Mouse (Mus musculus) spleen, adult 12 weeks (tissue): ENCODE measurements at regions not wholly inside any gene's neighbourhood (a gene's known extent, or its start where the extent isn't known, plus 50 kb on each side); places are given as distances from the start of the nearest gene placed in this dataset.
A peak's percentile ranks its signal among the peaks of the same experiment; 100 is the strongest.

Experiments
- DNase-seq: peaks from one replicate; pipeline ENCODE4 v3.0.0; 2022; ENCODE audit warnings: low spot score

DNA sequence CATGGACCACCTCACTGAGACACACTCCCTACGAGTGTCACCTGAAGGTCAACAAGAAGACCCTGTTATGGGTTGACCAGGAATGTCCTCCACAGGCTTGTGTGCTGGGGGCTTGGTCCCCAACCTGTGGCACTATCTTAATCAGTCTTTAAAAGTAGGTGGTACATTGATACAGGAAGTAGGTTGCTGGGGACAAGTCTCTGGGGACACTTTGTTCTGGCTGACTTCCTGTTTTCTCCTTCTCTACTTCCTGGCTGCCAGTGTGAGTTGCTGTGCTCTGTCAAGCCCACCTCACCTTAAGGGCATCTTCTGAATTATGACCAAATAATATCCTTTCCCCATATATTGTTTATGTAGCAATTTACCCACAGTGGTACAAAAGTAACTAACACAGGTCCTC is 96.1 kb downstream of the Cct6b start:
- DNase-seq: peak; percentile 15

DNA sequence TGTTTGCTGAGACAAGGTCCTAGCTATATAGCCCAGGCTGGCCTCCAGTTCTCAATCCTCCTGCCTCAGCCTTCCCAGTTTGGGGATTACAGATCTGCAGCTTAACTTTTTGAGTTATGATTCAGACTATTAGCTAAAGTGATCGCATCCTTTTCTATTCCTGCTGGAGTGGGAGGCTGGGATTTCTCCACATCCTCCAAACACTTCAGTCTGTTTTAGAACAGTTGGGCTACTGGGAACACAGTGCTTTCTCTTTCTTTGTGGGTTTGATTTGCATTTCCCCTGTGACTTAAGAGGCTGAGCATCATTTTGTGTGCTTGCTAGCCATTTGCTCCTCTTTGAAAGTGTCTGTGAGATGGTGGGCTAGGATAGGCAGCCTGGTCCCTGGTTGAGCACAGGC is 100.0 kb downstream of the Cct6b start:
- DNase-seq: no peak

DNA sequence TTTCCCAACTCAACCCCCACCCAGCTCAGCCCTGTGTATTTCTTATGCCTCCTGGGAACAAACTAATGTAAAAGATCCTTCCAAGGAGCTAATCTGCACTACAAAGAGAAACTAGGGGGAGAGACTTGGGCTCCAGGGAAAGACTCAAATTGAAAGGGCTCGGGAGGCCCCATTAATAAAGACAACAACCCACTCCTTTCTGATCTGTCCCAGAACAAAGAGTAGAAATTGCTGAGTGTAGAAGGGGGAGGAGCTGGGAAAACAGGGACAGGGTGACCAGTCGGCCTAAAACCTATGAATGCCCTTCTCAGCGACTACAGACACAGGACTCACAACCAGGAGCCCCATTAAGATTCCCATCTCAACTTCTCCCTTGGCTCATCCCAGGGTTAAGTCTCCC is 102.0 kb downstream of the Cct6b start:
- no peak for DNase-seq

DNA sequence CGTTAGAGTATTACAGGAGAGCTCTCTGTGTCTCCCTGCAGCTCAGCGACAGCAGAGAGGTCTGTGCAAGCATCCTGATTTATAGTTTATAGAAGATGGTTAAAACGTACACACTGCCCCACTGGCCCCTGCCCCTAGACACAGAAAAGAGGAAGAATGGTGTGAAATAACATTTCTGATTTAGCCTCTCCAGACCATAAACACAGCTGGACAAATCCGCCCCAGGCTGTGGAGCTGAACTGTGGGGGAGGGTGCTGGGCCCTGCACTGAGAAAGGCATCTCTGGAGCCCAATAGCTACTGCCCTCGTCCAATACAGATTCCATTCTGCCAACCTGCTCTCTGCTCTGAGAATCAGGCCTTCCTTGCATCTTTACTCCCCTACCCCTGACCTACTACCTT is 112.4 kb downstream of the Cct6b start:
- no peak for DNase-seq

DNA sequence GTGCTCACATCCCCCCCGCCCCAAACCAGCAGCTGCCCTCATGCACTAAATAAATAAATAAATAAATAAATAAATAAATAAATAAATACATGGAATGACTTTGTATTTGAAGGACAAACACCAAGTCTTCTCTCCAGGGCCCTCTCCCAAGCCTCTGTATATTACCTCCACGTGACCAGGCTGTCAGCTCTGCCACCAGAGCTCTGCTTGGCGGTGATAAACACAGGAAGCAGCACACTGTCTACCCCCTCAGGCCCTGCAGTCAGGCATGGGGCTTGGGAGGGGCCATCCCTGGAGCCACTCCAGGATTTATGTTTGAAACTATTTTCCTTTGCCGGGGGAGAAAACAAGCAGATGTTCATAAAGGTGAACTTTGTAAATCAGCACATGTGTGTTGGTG is 125.6 kb downstream of the Cct6b start:
- no peak for DNase-seq

DNA sequence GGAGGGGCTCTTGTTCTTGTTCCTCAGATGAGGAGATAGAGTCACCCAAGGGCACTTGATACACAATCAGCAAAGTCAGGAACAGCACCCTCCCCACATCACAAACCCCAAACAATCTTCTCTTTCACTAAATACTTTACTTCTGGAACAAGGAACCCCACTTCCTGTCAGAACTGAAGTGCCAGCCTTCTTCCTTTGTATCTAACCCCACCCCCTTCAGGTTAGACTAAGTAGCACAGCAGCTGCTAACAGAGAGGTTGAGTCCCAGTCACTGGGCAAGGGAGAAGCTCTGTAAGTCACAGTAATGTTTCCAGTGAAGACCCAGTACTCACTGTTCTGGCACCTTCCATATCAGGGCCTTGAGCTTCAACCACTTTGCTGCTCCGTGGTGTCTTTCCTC is 131.9 kb downstream of the Cct6b start:
- no peak for DNase-seq

DNA sequence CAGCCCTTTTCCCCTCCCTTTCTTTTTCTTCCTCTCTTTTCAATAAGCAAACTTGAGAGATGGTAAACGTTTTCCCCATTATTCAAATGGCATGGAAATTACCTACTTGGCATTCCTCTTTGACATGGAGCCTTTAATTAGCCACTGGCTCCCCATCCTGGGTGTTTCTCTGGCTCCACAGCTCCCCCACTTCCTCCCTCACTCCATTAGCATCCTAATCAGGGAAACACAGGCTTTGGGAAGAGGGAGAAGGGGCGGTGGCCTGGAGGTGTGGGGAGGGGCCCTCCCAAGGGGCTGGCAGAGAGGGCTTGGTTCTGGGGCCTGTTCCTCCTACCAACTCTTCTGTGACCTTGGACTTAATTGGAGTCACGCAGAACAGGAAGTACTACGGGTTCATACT is 132.7 kb downstream of the Cct6b start:
- DNase-seq: no peak

DNA sequence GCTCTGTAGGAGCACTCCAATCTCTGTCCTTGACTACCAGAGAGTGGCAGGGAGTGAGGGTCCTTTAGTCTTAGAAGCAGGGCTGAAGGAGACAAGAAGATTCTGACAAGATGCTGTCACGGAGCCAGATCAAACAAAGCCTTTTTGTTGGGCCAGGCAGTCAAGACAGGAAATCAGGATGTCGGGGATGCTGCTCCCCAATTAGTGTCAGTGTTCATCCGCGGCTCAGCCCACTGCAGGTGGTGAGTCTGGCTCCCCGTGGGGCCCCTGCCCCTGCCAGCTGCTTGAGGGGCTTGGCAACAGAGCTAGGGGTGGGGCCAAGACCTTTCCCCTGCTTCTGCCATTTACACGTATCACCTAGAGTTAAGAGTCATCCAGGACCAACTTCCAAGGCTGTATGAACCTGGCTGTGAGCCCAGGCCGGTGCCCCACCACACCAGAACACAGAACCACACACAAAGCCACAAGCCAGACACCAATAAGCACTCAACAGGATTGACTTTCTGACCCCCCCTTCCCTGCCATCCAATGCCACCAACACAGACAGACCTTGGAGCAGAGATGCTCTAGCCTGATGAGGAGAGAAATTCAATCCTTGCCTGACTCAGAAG is 137.5 kb downstream of the Cct6b start:
- DNase-seq: no peak

DNA sequence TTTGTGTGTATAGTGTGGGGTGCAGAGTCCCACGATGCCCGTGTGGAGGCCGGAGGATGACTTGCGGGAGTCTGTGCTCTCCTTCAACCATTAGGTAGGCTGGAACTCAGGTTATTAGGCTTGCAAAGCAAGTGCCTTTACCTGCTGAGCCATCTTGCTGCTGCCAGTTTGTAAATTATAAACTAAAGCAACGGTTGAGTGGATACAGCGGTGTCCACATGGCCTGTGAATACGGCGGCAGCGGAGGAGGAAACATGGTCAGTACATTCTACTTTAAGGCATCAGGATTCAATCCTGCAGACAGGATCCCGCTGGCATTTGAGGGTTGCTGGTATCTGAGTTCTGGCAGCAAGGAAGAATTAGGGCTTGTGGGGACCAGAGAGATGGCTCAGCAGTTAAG is 143.1 kb downstream of the Cct6b start:
- no peak for DNase-seq

DNA sequence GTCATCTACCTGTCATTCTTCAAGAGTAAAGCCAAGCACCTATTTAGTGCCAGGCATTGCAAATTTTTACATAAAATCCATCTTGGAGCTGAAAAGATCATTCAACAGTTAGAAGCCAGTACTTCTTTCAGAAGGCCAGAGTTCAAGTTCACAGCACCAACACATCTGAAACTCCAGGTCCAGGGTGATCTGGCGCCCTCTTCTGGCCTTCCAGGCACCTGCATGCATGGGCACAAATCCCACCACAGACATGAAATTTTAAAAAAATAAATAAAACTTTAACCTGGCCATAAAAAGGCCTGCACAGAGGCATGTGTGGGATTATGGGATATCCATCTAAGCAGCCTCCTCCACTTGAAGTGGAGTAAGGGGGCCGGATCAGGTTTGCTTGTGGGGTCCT is 144.7 kb downstream of the Cct6b start:
- no peak for DNase-seq

DNA sequence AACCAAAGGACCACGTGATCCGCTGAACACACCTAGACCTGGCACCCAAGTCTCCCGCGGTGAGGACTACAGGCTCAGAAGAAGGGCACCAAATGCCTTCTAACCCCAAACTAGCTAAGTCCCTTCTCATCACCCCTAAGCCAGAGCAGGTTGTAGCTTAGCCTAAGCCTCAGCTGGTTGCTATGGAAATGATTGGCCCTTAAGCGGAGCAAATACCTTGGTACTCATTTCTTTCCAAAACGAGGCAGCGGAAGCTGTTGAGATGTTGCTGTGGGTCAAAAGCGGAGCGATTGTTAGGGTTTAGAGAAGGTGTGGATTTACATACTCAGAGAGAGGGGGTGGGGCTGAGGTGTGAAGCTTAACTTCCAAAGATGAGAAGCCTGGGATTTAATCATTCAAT is 145.7 kb downstream of the Cct6b start:
- no peak for DNase-seq

DNA sequence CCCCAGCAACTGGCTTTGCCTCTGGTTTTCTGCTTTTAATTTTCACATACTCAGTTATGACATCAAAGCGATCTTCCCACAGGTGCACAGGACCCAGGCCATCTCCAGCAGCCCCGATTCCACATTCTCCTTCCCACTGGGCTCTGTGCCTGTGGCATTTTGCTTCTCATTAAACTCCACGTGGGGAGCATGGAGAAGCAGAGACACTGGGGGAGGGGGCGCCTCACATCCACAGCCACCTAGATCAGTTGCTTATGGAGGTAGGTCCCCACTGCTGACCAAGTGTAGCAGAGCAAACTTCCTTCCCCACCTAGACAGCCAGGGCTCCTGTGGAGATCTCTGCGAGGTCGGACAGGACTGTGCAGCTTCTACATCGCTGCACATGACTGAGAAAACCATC is 147.3 kb downstream of the Cct6b start:
- DNase-seq: no peak

DNA sequence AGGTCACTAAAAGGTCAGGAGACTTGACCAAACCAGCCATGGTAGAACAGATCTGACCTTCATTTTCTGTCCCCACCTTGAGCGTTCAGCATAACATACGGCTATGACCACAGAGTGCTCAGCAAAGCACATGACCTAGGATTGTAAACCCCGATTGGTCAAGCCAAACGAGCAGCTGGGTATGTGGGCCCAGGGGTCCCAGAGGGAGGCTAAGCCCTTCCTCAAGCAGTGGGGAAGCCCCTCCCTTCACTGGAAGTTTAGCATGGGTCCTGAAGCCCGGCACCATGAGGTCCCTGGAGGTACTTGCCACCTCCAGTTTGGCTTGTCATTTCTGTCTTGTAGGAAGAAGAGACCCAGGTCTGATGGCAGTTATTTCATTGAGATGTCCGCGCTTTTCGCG is 149.8 kb downstream of the Cct6b start:
- no peak for DNase-seq

DNA sequence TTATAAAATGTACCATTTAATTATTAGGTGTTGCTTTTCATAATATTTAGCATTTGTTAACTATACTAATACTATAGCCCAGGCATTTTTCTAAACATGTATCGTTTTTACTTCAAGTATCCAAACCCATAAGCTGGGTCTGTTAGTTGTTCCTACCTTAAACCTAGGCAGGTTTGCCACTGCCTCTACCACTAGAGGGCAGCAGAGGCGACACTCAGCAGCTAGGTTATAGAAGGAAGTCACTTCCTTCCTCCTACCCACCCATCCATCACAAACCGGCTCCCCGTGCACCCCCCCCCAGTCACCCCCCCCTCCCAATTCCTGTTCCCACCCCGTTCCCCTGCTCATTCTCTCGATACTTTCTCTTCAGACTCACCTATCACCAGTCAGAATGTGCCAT is 150.6 kb downstream of the Cct6b start:
- DNase-seq: peak; percentile 39

DNA sequence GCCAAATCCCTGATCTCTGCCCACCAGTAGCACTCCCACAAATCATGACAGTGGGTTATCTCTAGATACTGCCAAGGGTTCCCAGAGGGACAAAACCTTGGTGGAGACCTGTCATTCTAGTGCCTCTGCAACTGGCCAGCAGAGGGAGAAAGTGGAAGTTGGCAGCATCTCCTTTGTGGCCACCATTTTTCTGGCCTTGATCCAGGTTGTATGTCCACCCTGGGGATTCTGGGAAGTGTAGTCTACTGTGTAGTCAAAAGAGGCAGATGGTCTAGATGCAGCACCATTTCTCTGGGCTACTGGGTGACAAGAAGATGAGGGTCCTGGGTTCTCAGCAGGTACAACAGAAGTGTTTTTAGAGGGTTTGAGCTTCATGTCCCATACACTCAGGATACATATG is 152.1 kb downstream of the Cct6b start:
- no peak for DNase-seq

DNA sequence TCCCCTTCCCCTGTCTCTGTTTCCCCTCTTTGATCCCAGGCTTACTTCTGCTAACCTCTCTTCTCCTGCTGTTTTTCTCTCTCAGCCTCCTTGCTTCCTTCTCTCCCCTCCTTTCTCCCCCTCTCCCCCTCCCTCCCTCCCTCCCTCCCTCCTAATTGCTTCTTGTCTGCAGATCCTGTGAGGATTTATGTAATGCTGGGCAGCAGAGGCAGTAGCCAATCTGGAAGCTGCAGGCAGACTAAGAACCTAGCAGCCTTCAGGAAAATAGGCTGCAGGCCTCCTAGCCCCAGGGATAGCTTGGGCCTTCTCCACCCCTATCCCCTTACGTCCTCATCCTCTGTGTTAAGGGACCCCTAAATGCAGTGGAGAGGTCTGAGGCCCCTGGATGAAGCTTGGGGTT is 155.2 kb downstream of the Cct6b start:
- no peak for DNase-seq

DNA sequence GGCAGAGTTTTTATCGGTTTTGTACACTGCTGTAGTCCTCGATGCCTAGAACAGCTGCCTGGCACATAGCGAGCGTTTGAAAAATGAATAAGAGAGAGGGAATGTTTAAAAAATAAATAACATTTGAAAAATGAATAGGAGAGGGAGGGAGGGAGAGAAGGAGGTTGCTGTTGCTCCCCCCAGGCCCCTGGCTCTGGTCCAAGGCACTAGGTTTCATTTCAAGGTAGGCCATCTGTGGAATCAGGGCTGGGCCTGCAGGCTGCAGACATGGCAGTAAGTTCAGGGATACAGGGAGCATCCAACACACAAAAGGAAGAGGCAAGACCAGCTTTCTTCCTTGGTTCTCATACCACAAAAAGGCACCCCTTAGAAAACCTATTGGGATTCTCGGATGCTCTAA is 156.5 kb downstream of the Cct6b start:
- no peak for DNase-seq

DNA sequence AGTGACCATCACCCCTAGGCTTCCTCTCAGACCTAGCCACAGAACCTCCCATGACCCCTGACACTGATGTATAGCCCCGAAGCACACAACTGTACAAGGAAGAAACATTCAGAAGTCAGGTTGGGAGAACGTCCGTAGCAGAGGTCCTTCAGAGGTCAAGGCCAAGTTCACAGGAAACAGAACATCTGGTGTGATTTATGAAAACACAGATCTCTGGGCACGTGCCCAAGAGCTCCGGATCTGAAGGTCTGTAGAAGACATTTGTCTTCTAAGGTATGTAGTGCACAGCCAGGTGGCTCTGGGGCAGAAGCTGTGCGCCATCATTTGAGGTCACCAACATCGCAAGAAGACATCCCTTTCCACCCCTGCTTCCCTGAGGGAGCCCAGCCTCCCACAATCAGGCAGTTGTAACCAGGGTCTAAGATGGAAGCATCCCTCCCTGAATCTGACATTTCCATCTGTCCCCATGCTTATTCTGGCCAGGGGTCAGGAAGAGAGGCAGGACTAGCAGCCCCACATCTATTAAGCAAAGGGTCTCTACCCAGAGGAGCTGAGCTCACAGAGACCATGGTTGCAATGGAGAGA is 159.8 kb downstream of the Cct6b start:
- DNase-seq: no peak

DNA sequence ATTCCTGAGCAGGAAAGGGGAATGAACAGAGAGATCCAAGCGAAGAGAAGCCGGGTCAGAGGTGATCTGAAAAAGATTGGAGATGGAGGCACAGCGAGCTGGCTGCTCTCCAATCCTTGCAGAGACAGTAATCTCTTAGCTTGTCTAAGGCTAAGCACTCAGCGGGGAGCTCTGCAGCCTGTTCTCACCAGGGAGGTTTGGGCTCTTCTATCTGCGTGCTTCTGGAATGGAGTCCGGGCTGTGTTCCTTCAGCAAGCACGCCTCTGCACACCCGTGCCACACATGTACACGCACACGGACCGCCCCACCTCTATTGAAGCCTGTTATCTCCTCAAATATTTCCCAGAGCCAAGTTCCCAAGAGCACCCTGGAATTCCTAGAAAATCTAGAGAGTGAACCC is 161.3 kb downstream of the Cct6b start:
- DNase-seq: no peak

DNA sequence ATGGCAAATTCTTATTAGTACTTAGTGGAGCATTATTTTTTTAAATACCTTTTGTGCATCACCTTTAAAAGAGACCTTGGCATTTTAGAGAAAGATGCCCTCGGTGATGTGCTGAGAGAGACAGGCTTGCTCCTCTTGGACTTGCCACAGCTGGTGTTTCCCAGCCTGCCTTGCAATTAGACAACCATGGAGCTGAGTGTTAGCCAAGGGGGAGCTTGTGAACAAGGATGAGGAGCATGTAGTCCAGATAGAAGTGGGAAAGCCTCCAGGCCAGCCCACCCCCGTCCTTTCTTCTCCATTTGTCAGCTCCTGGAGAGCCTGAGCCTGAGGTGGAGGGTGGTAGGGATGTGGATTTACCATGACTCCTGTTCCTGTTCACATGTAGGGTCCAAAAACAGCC is 161.9 kb downstream of the Cct6b start:
- no peak for DNase-seq

DNA sequence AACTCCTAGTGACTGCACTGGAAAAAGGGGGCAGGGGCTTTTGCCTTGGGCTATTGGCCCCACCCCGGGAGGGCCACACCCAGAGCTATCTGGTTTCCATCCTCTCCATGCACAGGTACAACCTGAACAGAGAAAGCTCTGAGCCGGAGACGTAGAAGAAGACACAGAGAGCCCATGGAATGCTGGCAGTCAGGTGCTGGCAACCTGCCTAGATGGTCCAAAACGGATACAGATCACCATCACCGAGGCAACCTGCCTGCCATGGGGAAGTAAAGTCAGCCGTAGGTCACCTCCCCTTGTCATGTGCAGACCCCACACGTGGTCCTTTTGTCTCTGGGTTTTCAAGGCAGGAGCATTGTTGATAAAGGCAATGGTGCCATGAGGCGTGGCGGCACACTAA is 164.0 kb downstream of the Cct6b start:
- DNase-seq: no peak

DNA sequence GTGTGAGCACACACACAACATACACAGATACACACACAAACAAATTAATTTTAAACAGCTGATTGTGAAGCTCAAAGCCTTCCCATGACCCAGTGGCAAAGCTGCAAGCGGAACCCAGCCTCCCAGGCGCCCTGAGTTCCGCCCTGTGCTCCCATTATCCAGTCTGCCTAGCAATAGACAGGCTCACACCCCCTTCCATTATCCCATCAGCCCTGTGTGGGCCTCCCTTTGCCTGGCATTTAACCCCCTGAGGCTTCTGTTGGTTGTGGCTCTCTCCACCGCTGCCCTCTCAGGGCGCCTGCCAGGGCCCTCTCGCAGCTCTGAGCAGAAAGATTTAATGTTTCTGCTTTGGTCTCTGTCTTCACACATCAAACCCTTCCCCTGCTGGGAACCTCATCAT is 166.4 kb downstream of the Cct6b start:
- DNase-seq: no peak

DNA sequence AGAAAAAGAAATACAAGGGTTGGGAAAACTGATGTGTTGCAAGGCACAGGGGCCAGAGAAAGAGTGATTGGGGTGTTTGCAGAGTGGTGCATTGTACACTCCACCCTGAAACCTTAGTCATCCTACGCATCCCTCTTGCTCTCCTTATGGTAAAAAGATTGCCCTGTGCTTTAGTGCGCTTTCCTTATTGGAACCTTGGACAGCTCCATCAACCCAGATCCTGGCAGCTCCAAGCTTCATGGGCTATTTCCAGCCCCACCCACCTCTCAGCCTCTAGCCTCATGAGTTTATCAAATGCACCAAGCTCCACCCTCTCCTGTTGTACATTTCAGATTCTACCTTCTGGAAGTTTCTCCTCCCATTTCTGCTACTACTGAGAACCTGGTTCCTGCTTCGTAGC is 167.3 kb downstream of the Cct6b start:
- DNase-seq: no peak

DNA sequence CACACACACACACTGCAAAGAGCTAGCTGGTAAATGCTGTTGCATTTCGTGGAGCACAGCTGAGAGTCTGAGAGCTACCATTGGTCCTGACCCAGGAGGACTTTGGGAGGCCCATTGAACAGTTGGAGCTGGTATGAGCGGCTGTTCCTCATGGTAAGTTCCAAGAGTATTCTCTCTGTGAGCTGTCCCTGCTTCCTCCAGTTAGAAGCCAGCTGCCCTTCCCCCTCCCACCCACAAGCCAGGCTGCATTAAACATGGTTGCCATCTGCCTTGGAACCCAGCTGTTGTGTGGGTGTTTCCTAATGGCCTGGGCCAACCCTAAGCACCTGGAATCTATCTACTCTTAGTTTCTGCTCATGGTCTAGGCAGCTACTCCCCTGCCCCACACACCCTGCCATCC is 174.4 kb downstream of the Cct6b start:
- DNase-seq: no peak

DNA sequence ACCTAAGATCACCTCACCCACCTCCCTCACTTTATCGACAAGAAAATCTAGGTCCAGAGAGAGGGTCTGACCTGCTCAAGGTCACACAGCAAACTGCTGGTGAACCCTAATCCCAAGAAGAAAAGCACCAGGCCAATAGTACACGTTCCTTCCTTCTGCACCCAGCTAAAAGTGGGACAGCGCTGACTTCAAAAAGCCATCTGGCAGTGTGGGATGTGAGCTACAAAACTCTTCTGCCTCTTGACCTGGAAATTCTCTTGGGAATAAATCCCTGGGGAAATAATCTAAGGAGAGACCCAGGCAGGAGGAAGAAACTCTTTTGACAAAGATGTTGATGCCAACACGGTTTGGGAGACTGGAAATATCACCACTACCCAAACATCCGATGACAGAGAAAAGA is 175.4 kb downstream of the Cct6b start:
- DNase-seq: no peak
